Mouse (Mus musculus): ENCODE data around the gene Ifna4.

- TF ChIP-seq CTCF (IDR thresholded peaks at IDR 0.05; ENCODE audit: control insufficient read depth, insufficient read depth, insufficient replicate concordance, low read depth, low read length) (no peak), POLR2A (IDR thresholded peaks at IDR 0.05; ENCODE audit: control insufficient read depth, low read depth, low read length) (no peak)
Measured at GRCm38 (mm10) chr4:88878772-88879171, 37.1 kb downstream of the Ifna4 start.

All from testis, adult 2 months (tissue).